Mouse (Mus musculus): Measurements from ENCODE around the gene Stub1. TPM values are rescaled to one million over a fixed set of nuclear protein-coding genes. Genes with fewer than 3 reads are reported as not detected.

Stub1 gene
- polyA plus RNA-seq, 1 experiment from 2014 or later: 316 TPM

- Histone ChIP-seq H3K27ac (peak overlapping the region; percentile 95), H3K9ac (replicated peaks) (peak overlapping the region; percentile 91), H3K4me2 (replicated peaks) (peak overlapping the region; percentile 98), H3K27me3 (no peaks in the 10 kb centered on the region), H3K4me3 (replicated peaks) (peak overlapping the region; percentile 88), H3K9me3 (no peaks in the 10 kb centered on the region), H3K4me1 (replicated peaks) (peaks cover 83% of the 10 kb centered on the region), H3K36me3 (peaks cover 38% of the 10 kb centered on the region)
- ATAC-seq: peak; percentile 89
- WGBS: under 1% methylated on average over 73 of the region's 77 CpGs
These were observed 541 bp downstream of the Stub1 start for GRCm38 (mm10) chr17:25832436-25833290.

- peak overlapping the region; percentile 95; the same call in 1 of the 2 replicates for H3K27ac ChIP-seq
- peaks cover 83% of the 10 kb centered on the region for H3K4me1 ChIP-seq (replicated peaks)
- WGBS: 65% methylated on average over 21 of the region's 21 CpGs
- no peaks in the 10 kb centered on the region for H3K9me3 ChIP-seq
- H3K27me3 ChIP-seq: no peaks in the 10 kb centered on the region
- no peak for ATAC-seq
- peak overlapping the region; percentile 91 for H3K9ac ChIP-seq (replicated peaks)
- peak overlapping the region; percentile 88 for H3K4me3 ChIP-seq (replicated peaks)
- H3K4me2 ChIP-seq (replicated peaks): peak overlapping the region; percentile 98
- H3K36me3 ChIP-seq: peaks cover 48% of the 10 kb centered on the region
These were observed 1.5 kb downstream of the Stub1 start for GRCm38 (mm10) chr17:25831451-25832281.

- WGBS: 87% methylated on average over 14 of the region's 14 CpGs
- H3K36me3 ChIP-seq: peaks cover 55% of the 10 kb centered on the region
- H3K9ac ChIP-seq (replicated peaks): peak overlapping the region; percentile 91; the same call in 1 of the 2 replicates
- H3K27me3 ChIP-seq: no peaks in the 10 kb centered on the region
- H3K9me3 ChIP-seq: no peaks in the 10 kb centered on the region
- peaks cover 83% of the 10 kb centered on the region for H3K4me1 ChIP-seq (replicated peaks)
- peak overlapping the region; percentile 53 for H3K4me3 ChIP-seq (replicated peaks)
- H3K27ac ChIP-seq: no peak overlapping the region
- ATAC-seq: no peak
- peak overlapping the region; percentile 98 for H3K4me2 ChIP-seq (replicated peaks)
These were observed 2.3 kb downstream of the Stub1 start for GRCm38 (mm10) chr17:25830806-25831431.

- peak overlapping the region; percentile 98 for H3K4me2 ChIP-seq (replicated peaks)
- peaks cover 58% of the 10 kb centered on the region for H3K36me3 ChIP-seq
- H3K4me3 ChIP-seq (replicated peaks): peak overlapping the region; percentile 53
- no peaks in the 10 kb centered on the region for H3K9me3 ChIP-seq
- no peak for ATAC-seq
- no peak overlapping the region for H3K9ac ChIP-seq (replicated peaks)
- H3K4me1 ChIP-seq (replicated peaks): peaks cover 82% of the 10 kb centered on the region
- H3K27ac ChIP-seq: no peak overlapping the region
- WGBS: 88% methylated on average over 4 of the region's 4 CpGs
- H3K27me3 ChIP-seq: no peaks in the 10 kb centered on the region
These were observed 2.9 kb downstream of the Stub1 start for GRCm38 (mm10) chr17:25830200-25830753.

- peak overlapping the region; percentile 95 for H3K4me2 ChIP-seq (replicated peaks)
- H3K27ac ChIP-seq: peak overlapping the region; percentile 92
- H3K9me3 ChIP-seq: no peaks in the 10 kb centered on the region
- H3K36me3 ChIP-seq: peaks cover 51% of the 10 kb centered on the region
- H3K9ac ChIP-seq (replicated peaks): peak overlapping the region; percentile 81
- ATAC-seq: no peak
- peaks cover 82% of the 10 kb centered on the region for H3K4me1 ChIP-seq (replicated peaks)
- H3K27me3 ChIP-seq: no peaks in the 10 kb centered on the region
- H3K4me3 ChIP-seq (replicated peaks): peak overlapping the region; percentile 53
- 47% methylated on average over 8 of the region's 8 CpGs for WGBS
These were observed 3.6 kb downstream of the Stub1 start for GRCm38 (mm10) chr17:25829558-25830017.

GRCm38 (mm10) chr17:25828712-25829557, 4.3 kb downstream of the Stub1 start, which contains the start of gene Jmjd8:
Gene Jmjd8, plus strand, starts transcription at chr17:25828867.
- Histone ChIP-seq H3K4me2 (replicated peaks) (peak within 1 kb of the TSS; percentile 95), H3K4me1 (replicated peaks) (peaks cover 82% of the 10 kb centered on the region), H3K4me3 (replicated peaks) (peak within 1 kb of the TSS; percentile 53), H3K9me3 (no peaks in the 10 kb centered on the region), H3K9ac (replicated peaks) (peak within 1 kb of the TSS; percentile 81), H3K27me3 (no peaks in the 10 kb centered on the region), H3K36me3 (peaks cover 51% of the 10 kb centered on the region), H3K27ac (peak within 1 kb of the TSS; percentile 92)
- ATAC-seq: peak; percentile 58
- under 1% methylated on average over 32 of the region's 32 CpGs for WGBS

GRCm38 (mm10) chr17:25828223-25828594, 5.0 kb downstream of the Stub1 start:
- Histone ChIP-seq H3K4me1 (replicated peaks) (peaks cover 79% of the 10 kb centered on the region), H3K4me2 (replicated peaks) (peak overlapping the region; percentile 95), H3K4me3 (replicated peaks) (peak overlapping the region; percentile 53), H3K27me3 (no peaks in the 10 kb centered on the region), H3K9me3 (no peaks in the 10 kb centered on the region), H3K27ac (peak overlapping the region; percentile 92), H3K36me3 (peaks cover 51% of the 10 kb centered on the region), H3K9ac (replicated peaks) (peak overlapping the region; percentile 81)
- WGBS: 87% methylated on average over 8 of the region's 8 CpGs
- ATAC-seq: no peak

- WGBS: 92% methylated on average over 22 of the region's 22 CpGs
- Histone ChIP-seq H3K36me3 (peaks cover 51% of the 10 kb centered on the region), H3K4me3 (replicated peaks) (peak overlapping the region; percentile 53; the same call in 1 of the 2 replicates)
These were observed 5.5 kb downstream of the Stub1 start for GRCm38 (mm10) chr17:25827546-25828222.

GRCm38 (mm10) chr17:25827011-25827410, 6.2 kb downstream of the Stub1 start:
- H3K4me3 ChIP-seq (replicated peaks): no peak overlapping the region
- no peaks in the 10 kb centered on the region for H3K27me3 ChIP-seq
- no peak for ATAC-seq
- no peaks in the 10 kb centered on the region for H3K9me3 ChIP-seq
- H3K27ac ChIP-seq: no peak overlapping the region
- peaks cover 81% of the 10 kb centered on the region for H3K4me1 ChIP-seq (replicated peaks)
- WGBS: 95% methylated on average over 13 of the region's 13 CpGs
- no peak overlapping the region for H3K4me2 ChIP-seq (replicated peaks)
- no peak overlapping the region; the same call in 1 of the 2 replicates for H3K9ac ChIP-seq (replicated peaks)
- H3K36me3 ChIP-seq: peaks cover 51% of the 10 kb centered on the region

More at GRCm38 (mm10) chr17:25827546-25828222, 5.5 kb downstream of the Stub1 start:
- ATAC-seq: no peak
- H3K9me3 ChIP-seq: no peaks in the 10 kb centered on the region
- H3K9ac ChIP-seq (replicated peaks): no peak overlapping the region; the same call in none of the 2 replicates
- no peaks in the 10 kb centered on the region for H3K27me3 ChIP-seq
- peak overlapping the region; percentile 95; the same call in 1 of the 2 replicates for H3K4me2 ChIP-seq (replicated peaks)
- peaks cover 82% of the 10 kb centered on the region for H3K4me1 ChIP-seq (replicated peaks)
- no peak overlapping the region for H3K27ac ChIP-seq

- peaks cover 45% of the 10 kb centered on the region for H3K36me3 ChIP-seq
- no peak overlapping the region for H3K9ac ChIP-seq (replicated peaks)
- no peaks in the 10 kb centered on the region for H3K9me3 ChIP-seq
- H3K27ac ChIP-seq: no peak overlapping the region
- H3K4me3 ChIP-seq (replicated peaks): no peak overlapping the region
- WGBS: 95% methylated on average over 27 of the region's 27 CpGs
- no peaks in the 10 kb centered on the region for H3K27me3 ChIP-seq
- H3K4me1 ChIP-seq (replicated peaks): peaks cover 72% of the 10 kb centered on the region
- ATAC-seq: no peak
- 0 out of 2 replicates have a peak overlapping the region, but pooled peaks have one; percentile 3 for H3K4me2 ChIP-seq (replicated peaks)
These were observed 7.1 kb downstream of the Stub1 start for GRCm38 (mm10) chr17:25825984-25826570.

Data from midbrain, embryonic 13.5 days (tissue).